Mouse (Mus musculus) embryonic fibroblast, embryonic 13.5 days (primary cell): ENCODE data around the gene Zic1.

Experiments used
- CTCF ChIP-seq: IDR thresholded peaks from 2 replicates; pipeline ENCODE4 v1.5.1; 2011; ENCODE audit warnings: mild to moderate bottlenecking, control low read depth, low read length, moderate library complexity, borderline replicate concordance; ENCODE audit not compliant: insufficient read depth
- POLR2A ChIP-seq: IDR thresholded peaks from 2 replicates; pipeline ENCODE4 v1.6.1; 2011; ENCODE audit warnings: low read depth, mild to moderate bottlenecking, control low read depth, low read length, moderate library complexity

DNA sequence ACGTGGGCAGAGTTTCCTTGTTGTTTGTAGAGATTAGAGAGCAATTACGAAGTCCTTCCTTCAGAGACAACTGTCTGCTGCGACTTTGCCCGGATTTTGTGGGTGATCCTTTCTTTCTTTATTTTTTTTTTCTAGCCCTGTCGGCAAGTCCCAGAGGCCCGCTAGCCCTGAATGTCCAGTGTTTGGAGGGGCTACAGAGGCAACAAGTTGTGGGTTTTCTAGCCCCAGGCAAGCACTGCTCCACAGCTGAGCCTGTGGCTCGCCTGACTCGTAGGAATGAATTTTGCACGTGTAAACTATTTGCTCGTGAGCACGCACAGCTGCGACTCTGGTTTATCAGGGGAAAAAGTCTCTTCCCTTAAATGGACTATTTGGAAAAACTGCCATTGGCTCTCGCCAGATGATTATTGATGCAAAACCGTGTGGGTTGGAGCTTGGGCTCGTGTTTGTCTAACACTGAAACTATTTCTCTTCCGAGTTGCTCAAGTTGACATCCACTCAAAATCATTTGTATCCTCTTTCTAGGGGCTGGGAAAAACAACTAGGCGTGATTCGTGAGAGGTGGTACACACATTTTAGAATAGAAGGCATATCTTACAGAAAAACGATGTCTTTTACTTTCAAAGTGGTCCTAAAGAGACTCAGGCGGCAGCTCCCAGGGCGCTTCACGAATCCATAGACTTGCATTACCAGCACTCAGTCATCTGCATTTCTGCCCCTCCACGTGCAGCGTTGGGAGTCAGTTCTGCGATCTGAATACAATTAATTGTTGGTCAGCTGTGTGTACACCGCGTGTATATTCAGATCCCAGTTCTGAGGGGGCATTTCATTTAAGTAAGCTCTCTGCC is 39.5 kb upstream of the Zic1 start:
- TF ChIP-seq POLR2A (no peak), CTCF (no peak)
